Mouse (Mus musculus) embryonic fibroblast, embryonic 13.5 days (primary cell): Measurements from ENCODE around the gene Prkag3.

Experiments
- CTCF ChIP-seq: IDR thresholded peaks from 2 replicates; pipeline ENCODE4 v1.5.1; 2011; ENCODE audit warnings: mild to moderate bottlenecking, control low read depth, low read length, moderate library complexity, borderline replicate concordance; ENCODE audit not compliant: insufficient read depth
- POLR2A ChIP-seq: IDR thresholded peaks from 2 replicates; pipeline ENCODE4 v1.6.1; 2011; ENCODE audit warnings: low read depth, mild to moderate bottlenecking, control low read depth, low read length, moderate library complexity

DNA sequence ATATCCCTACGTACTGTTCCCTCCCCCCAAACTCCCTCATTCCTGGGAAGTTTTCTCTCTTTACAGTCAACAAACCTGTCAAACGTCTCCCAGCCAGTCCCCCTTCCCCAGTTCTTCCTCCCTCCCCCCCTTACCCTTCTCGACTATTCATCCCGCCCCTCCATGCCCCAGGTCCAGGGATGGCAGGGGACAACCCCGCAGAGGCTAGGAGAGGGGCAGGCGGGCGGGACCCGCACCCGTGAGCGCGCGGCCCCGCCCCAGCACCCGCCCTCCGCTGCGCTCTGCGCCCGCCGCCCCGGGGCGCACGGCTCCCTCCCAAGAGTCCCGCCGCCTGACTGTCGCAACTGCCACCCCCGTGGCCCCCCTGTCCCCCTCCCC is 22.4 kb upstream of the Prkag3 start:
- TF ChIP-seq CTCF: no peak
- no peak for TF ChIP-seq POLR2A
